Mouse (Mus musculus): Measurements from ENCODE around the gene Csmd2. TPM values are rescaled to one million over a fixed set of nuclear protein-coding genes. Genes with fewer than 3 reads are reported as not detected.

Csmd2 gene
- total and polyA plus RNA-seq, 3 experiments = 0.21 to 1.9 (median 0.49) TPM

Other genes starting within 250 kb of the Csmd2 start
- gene CK137956, start 16.9 kb upstream of the Csmd2 start, total RNA-seq (2021) = not detected
- gene CK137956, start 16.9 kb upstream of the Csmd2 start, polyA plus RNA-seq (2012; rRNA removed) = not detected in 2 replicates

Data from adrenal gland, adult 2 months (tissue).